Mouse (Mus musculus) lung, adult 2 months (tissue): ENCODE results near the gene Hoxd10. TPM values are rescaled to one million over a fixed set of nuclear protein-coding genes. Genes with fewer than 3 reads are reported as not detected.

Source experiments
- DNase-seq: peaks from one replicate; pipeline ENCODE4 v3.0.0; 2022
- H3K4me1 ChIP-seq: fragments of 200-500 bp; 2 replicates; pipeline ENCODE4 v1.6.1; 2011; ENCODE audit warnings: low read length; ENCODE audit not compliant: control insufficient read depth, insufficient read depth
- H3K4me3 ChIP-seq: fragments of 200-500 bp; replicated peaks from 2 replicates; pipeline ENCODE3; 2011; ENCODE audit warnings: low read depth, mild to moderate bottlenecking, control low read depth, low read length; ENCODE audit errors: extremely low read depth
- CTCF ChIP-seq: fragments of 200-500 bp; IDR thresholded peaks from 2 replicates; pipeline ENCODE4 v1.5.1; 2011; ENCODE audit warnings: mild to moderate bottlenecking, low read length, control low read depth; ENCODE audit not compliant: insufficient read depth
- POLR2A ChIP-seq: fragments of 200-500 bp; IDR thresholded peaks from 2 replicates; pipeline ENCODE4 v1.6.1; 2011; ENCODE audit warnings: low read depth, mild to moderate bottlenecking, control low read depth, low read length, borderline replicate concordance; ENCODE audit errors: extremely low read depth
- WGBS: fragments of 180-500 bp; shearing (Covaris S2); methylation state at CpG from one replicate; pipeline ENCODE4 v1.1.7; 2018; 5-methylcytosine and 5-hydroxymethylcytosine counted together
- polyA plus RNA-seq: library from polyadenylated mRNA; depleted of rRNA; stranded (reverse); fragments of >200 nt; gene quantifications from 2 replicates; pipeline ENCODE4 v1.2.3, GENCODE M21; 2012

The Hoxd10 gene
- polyA plus RNA-seq, 1 experiment, result not detected

- no peaks in the 10 kb centered on the region for H3K4me1 ChIP-seq
- no peak for DNase-seq
- TF ChIP-seq CTCF (no peak), POLR2A (no peak)
- 8% methylated on average over 25 of the region's 25 CpGs for WGBS
- no peak overlapping the region for H3K4me3 ChIP-seq
These were observed 36.0 kb downstream of the Hoxd10 start for GRCm38 (mm10) chr2:74727640-74728302.

GRCm38 (mm10) chr2:74728303-74728680 is 36.6 kb downstream of the Hoxd10 start:
- WGBS, result 25% methylated on average over 13 of the region's 13 CpGs
- Histone ChIP-seq H3K4me1 (no peaks in the 10 kb centered on the region), H3K4me3 (no peak overlapping the region)
- TF ChIP-seq POLR2A, result no peak
- no peak for TF ChIP-seq CTCF
- no peak for DNase-seq

GRCm38 (mm10) chr2:74730331-74730730 is 38.6 kb downstream of the Hoxd10 start:
- no peaks in the 10 kb centered on the region for H3K4me1 ChIP-seq

GRCm38 (mm10) chr2:74731055-74731454 is 39.3 kb downstream of the Hoxd10 start:
- no peaks in the 10 kb centered on the region for H3K4me1 ChIP-seq
- H3K4me3 ChIP-seq, result no peak overlapping the region
- no peak for DNase-seq
- TF ChIP-seq CTCF (no peak), POLR2A (no peak)

More at GRCm38 (mm10) chr2:74730331-74730730, 38.6 kb downstream of the Hoxd10 start:
- TF ChIP-seq CTCF (no peak), POLR2A (no peak)
- DNase-seq, result no peak
- WGBS, result 24% methylated on average over 8 of the region's 8 CpGs
- H3K4me3 ChIP-seq, result no peak overlapping the region

- DNase-seq, result no peak
- Histone ChIP-seq H3K4me1 (no peaks in the 10 kb centered on the region), H3K4me3 (no peak overlapping the region)
- 20% methylated on average over 9 of the region's 9 CpGs for WGBS
- TF ChIP-seq CTCF, result no peak
- no peak for TF ChIP-seq POLR2A
These were observed 40.2 kb downstream of the Hoxd10 start for GRCm38 (mm10) chr2:74731799-74732512.

- Histone ChIP-seq H3K4me3 (no peak overlapping the region), H3K4me1 (no peaks in the 10 kb centered on the region)
- 3% methylated on average over 52 of the region's 52 CpGs for WGBS
- no peak for TF ChIP-seq POLR2A
- no peak for TF ChIP-seq CTCF
- no peak for DNase-seq
These were observed 41.0 kb downstream of the Hoxd10 start for GRCm38 (mm10) chr2:74732513-74733316.

GRCm38 (mm10) chr2:74733317-74733661 is 41.6 kb downstream of the Hoxd10 start:
- TF ChIP-seq CTCF (no peak), POLR2A (no peak)
- DNase-seq, result no peak
- WGBS, result 5% methylated on average over 16 of the region's 16 CpGs
- H3K4me1 ChIP-seq, result no peaks in the 10 kb centered on the region
- H3K4me3 ChIP-seq, result no peak overlapping the region

GRCm38 (mm10) chr2:74733765-74734164 is 42.0 kb downstream of the Hoxd10 start:
- DNase-seq, result no peak
- 11% methylated on average over 6 of the region's 6 CpGs for WGBS
- TF ChIP-seq CTCF (no peak), POLR2A (no peak)
- no peak overlapping the region for H3K4me3 ChIP-seq
- H3K4me1 ChIP-seq, result no peaks in the 10 kb centered on the region

GRCm38 (mm10) chr2:74734451-74734850 is 42.7 kb downstream of the Hoxd10 start:
- 6% methylated on average over 13 of the region's 13 CpGs for WGBS
- no peak for DNase-seq
- H3K4me3 ChIP-seq, result no peak overlapping the region
- TF ChIP-seq CTCF, result no peak
- no peaks in the 10 kb centered on the region for H3K4me1 ChIP-seq
